Mouse (Mus musculus): ENCODE data around the gene Rnf223. TPM values are rescaled to one million over a fixed set of nuclear protein-coding genes. Genes with fewer than 3 reads are reported as not detected.

Gene Rnf223
- total and polyA plus RNA-seq, 3 experiments: 0.07 to 0.80 (median 0.21) TPM

- no peaks in the 10 kb centered on the region for H3K79me2 ChIP-seq (replicated peaks; ENCODE audit: control insufficient read depth, extremely low read depth, insufficient read depth, poor library complexity, severe bottlenecking)
- no peaks in the 10 kb centered on the region for H3K9me3 ChIP-seq (replicated peaks; ENCODE audit: low read length)
- H3K27me3 ChIP-seq (replicated peaks): no peaks in the 10 kb centered on the region
- H3K4me2 ChIP-seq (ENCODE audit: insufficient read depth, low read depth, poor library complexity, severe bottlenecking): no peak overlapping the region
- H3K9ac ChIP-seq (ENCODE audit: insufficient read depth, low read depth): no peak overlapping the region
- no peaks in the 10 kb centered on the region for H3K36me3 ChIP-seq (replicated peaks in 1 of 2; ENCODE audit: control insufficient read depth in 1 of 2, insufficient read depth in 1 of 2, low read length in 1 of 2)
- H3K27ac ChIP-seq (ENCODE audit: insufficient read depth, low read depth): no peak overlapping the region
- TF ChIP-seq POLR2A (IDR thresholded peaks at IDR 0.05; ENCODE audit: low read depth, low read length) (no peak), ELF1 (IDR thresholded peaks at IDR 0.05; ENCODE audit: low read depth, low read length) (no peak), E2F4 (IDR thresholded peaks at IDR 0.05; ENCODE audit: insufficient replicate concordance, low read depth, low read length) (no peak), EP300 (IDR thresholded peaks at IDR 0.05; ENCODE audit: low read length) (no peak), UBTF (IDR thresholded peaks at IDR 0.05; ENCODE audit: low read depth, low read length) (no peak), RCOR1 (conservative IDR thresholded peaks at IDR 0.05; ENCODE audit: low read depth, low read length) (no peak), ZNF384 (IDR thresholded peaks at IDR 0.05; ENCODE audit: low read depth, low read length) (no peak), CHD2 (IDR thresholded peaks at IDR 0.05; ENCODE audit: low read length) (no peak), ETS1 (conservative IDR thresholded peaks at IDR 0.05; ENCODE audit: low read depth, low read length) (no peak), GABPA (IDR thresholded peaks at IDR 0.05; ENCODE audit: insufficient replicate concordance, low read depth, low read length) (no peak)
- DNase-seq (ENCODE audit: extremely low read depth): no peak
- peaks cover 3 to 42% of the 10 kb centered on the region in 2 experiments; a peak in 3 of 4 replicates for H3K4me1 ChIP-seq (ENCODE audit: control insufficient read depth in 1 of 2, insufficient read depth in 2 of 2)
- dilution Hi-C loops (cut with MboI; ENCODE audit: extremely low pct_ligation_motif_present, extremely low pct_unique_long_range_greater_than_20kb, low sequenced_read_pairs) (no loop called here), in situ Hi-C loops (cut with MboI; ENCODE audit: low pct_ligation_motif_present, low pct_unique_long_range_greater_than_20kb, low sequenced_read_pairs) (loop anchor here (5.0 to 10.0 kb wide), 2 partner anchors 59 to 126 kb away; partner anchors contain the start of gene C1qtnf12)
- no peak overlapping the region for H3K4me3 ChIP-seq (replicated peaks in 1 of 3; ENCODE audit: low read depth in 2 of 3, low read length in 2 of 3, poor library complexity in 1 of 3)
These were observed 39.1 kb upstream of the Rnf223 start for GRCm38 (mm10) chr4:156091236-156091635.

- H3K4me3 ChIP-seq (replicated peaks in 1 of 3; ENCODE audit: low read depth in 2 of 3, low read length in 2 of 3, poor library complexity in 1 of 3): no peak overlapping the region
- H3K36me3 ChIP-seq (replicated peaks in 1 of 2; ENCODE audit: control insufficient read depth in 1 of 2, insufficient read depth in 1 of 2, low read length in 1 of 2): no peaks in the 10 kb centered on the region
- no peak overlapping the region for H3K9ac ChIP-seq (ENCODE audit: insufficient read depth, low read depth)
- DNase-seq (ENCODE audit: extremely low read depth): no peak
- no peaks in the 10 kb centered on the region for H3K27me3 ChIP-seq (replicated peaks)
- peaks cover 9 to 49% of the 10 kb centered on the region in 2 experiments for H3K4me1 ChIP-seq (ENCODE audit: control insufficient read depth in 1 of 2, insufficient read depth in 2 of 2)
- TF ChIP-seq POLR2A (IDR thresholded peaks at IDR 0.05; ENCODE audit: low read depth, low read length) (no peak), CHD1 (IDR thresholded peaks at IDR 0.05; ENCODE audit: low read depth, low read length) (no peak), KAT2A (IDR thresholded peaks at IDR 0.05; ENCODE audit: insufficient replicate concordance, low read length) (no peak), POLR2AphosphoS2 (IDR thresholded peaks at IDR 0.05; ENCODE audit: low read depth, low read length) (no peak), SIN3A (IDR thresholded peaks at IDR 0.05; ENCODE audit: low read length) (no peak), CHD2 (IDR thresholded peaks at IDR 0.05; ENCODE audit: low read length) (no peak), MXI1 (IDR thresholded peaks at IDR 0.05; ENCODE audit: low read depth, low read length) (no peak), NRF1 (IDR thresholded peaks at IDR 0.05; ENCODE audit: low read depth, low read length) (no peak), GABPA (IDR thresholded peaks at IDR 0.05; ENCODE audit: insufficient replicate concordance, low read depth, low read length) (no peak), EP300 (IDR thresholded peaks at IDR 0.05; ENCODE audit: low read length) (no peak), E2F4 (IDR thresholded peaks at IDR 0.05; ENCODE audit: insufficient replicate concordance, low read depth, low read length) (no peak), JUND (conservative IDR thresholded peaks at IDR 0.05; ENCODE audit: low read depth, low read length) (no peak), ZC3H11A (IDR thresholded peaks at IDR 0.05; ENCODE audit: low read depth, low read length) (no peak), JUN (IDR thresholded peaks at IDR 0.05; ENCODE audit: insufficient read depth, low read depth, low read length) (no peak), MAX (IDR thresholded peaks at IDR 0.05; ENCODE audit: low read length) (no peak), ETS1 (conservative IDR thresholded peaks at IDR 0.05; ENCODE audit: low read depth, low read length) (no peak)
- no peaks in the 10 kb centered on the region for H3K9me3 ChIP-seq (replicated peaks; ENCODE audit: low read length)
- dilution Hi-C loops (cut with MboI; ENCODE audit: extremely low pct_ligation_motif_present, extremely low pct_unique_long_range_greater_than_20kb, low sequenced_read_pairs) (no loop called here), in situ Hi-C loops (cut with MboI; ENCODE audit: low pct_ligation_motif_present, low pct_unique_long_range_greater_than_20kb, low sequenced_read_pairs) (loop anchor here (5.0 to 10.0 kb wide), 2 partner anchors 60 to 128 kb away; partner anchors contain the start of gene C1qtnf12)
- H3K27ac ChIP-seq (ENCODE audit: insufficient read depth, low read depth): no peak overlapping the region
- no peaks in the 10 kb centered on the region for H3K79me2 ChIP-seq (replicated peaks; ENCODE audit: control insufficient read depth, extremely low read depth, insufficient read depth, poor library complexity, severe bottlenecking)
- H3K4me2 ChIP-seq (ENCODE audit: insufficient read depth, low read depth, poor library complexity, severe bottlenecking): no peak overlapping the region
These were observed 37.5 kb upstream of the Rnf223 start for GRCm38 (mm10) chr4:156092765-156093164.
